Mouse (Mus musculus): Measurements from ENCODE around the gene Rtcb.

The Rtcb gene

DNA sequence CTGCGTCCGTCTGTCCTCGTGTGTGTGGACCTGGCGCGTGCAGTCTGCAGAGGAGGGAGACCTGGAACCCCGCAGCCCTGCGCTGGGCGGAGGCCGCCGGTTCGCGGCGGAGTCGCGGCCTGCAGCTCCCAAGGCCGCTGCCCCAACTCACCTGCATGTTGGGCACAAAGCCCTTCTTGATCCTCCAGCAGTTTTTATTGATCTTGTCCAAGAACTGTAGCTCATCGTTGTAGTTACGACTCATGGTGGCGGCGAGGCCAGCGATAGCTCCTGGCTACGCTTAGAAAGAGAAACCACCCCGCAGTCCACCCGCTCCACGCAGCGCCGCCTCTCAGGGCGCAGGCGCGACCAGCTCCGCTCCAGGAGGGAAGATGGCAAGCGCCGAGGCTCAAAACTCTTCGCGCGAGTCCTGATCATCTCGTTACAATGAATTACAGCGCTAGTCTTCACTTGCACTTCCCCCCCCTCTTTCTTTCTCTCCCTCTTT, at the start of gene Rtcb:
Gene Rtcb, minus strand, starts transcription at position 360 of the 487 bp plus-strand sequence.
- in situ Hi-C loops (cut with MboI; ENCODE audit: low pct_unique_long_range_greater_than_20kb in 1 of 2, low sequenced_read_pairs in 2 of 2, unreplicated experiment in 1 of 2): loop anchor here (25.0 kb wide), 2 partner anchors 330 to 505 kb away; no protein-coding TSS in a partner anchor

DNA sequence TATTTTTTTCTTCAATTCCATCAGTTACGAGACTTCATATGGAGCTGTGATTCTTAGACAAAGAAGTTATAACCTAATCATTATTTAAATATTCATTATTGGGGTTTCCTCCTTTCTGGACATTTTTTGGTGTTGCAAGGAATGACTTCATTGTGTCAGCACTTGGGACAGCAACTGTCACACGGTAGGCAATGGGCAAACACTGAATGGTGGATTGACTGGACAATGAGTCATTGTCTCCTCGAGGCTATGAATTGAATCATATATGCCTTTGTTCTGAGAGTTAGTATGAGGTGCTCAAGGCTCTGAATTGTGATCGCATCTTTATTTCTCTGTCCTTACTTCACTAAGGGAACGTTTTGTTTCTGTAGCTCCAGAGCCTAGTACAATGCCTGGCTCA, 48.8 kb upstream of the Rtcb start:
- in situ Hi-C loops (cut with MboI; ENCODE audit: low pct_unique_long_range_greater_than_20kb in 1 of 2, low sequenced_read_pairs in 2 of 2, unreplicated experiment in 1 of 2): no loop called here

DNA sequence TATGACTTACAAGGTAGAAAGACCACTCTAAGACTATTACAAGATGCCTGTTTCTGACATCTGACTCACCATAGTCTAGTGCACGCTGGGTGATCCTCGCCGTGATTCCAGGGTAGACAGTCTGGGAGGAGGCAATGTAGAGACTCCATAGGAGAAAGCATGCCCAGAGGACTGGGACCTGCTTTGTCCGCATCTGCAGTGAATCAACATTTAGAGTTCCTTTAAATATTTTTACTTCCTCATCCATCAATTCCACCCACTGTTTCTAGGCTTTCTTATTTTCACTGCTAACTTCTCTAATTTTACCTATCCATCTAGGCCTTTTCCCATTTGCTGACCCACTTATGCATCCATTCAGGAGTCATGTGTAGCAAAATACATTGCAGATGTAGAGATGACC, 42.8 kb upstream of the Rtcb start:
- in situ Hi-C loops (cut with MboI; ENCODE audit: low pct_unique_long_range_greater_than_20kb in 1 of 2, low sequenced_read_pairs in 2 of 2, unreplicated experiment in 1 of 2): no loop called here

DNA sequence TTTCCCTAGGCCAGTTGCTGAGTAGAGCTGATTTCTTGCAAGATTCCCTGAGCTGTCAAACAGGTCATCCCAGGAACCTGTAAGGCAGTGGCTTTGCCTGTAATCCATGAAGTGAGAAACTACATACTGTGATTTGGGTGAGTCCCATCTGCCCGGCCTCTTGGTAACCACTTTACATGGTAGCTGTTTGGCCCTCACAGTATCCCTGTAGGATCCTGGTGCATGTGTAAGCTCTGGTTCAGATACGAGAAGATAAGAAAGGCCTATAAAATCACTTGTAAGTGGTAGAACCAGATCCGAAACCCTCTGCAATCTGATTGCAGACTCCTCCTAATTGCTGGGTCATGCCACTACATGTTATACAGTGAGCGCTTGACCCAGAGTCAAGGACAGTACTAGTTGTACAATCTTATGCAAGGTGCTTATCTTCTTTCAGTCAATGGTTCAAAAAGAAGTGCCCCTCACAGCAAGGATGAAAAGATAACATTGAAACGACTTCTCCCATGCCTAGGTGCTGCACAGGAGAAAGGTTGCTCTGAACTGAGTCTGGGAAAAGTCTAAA, 37.0 kb upstream of the Rtcb start:
- in situ Hi-C loops (cut with MboI; ENCODE audit: low pct_unique_long_range_greater_than_20kb in 1 of 2, low sequenced_read_pairs in 2 of 2, unreplicated experiment in 1 of 2): no loop called here

DNA sequence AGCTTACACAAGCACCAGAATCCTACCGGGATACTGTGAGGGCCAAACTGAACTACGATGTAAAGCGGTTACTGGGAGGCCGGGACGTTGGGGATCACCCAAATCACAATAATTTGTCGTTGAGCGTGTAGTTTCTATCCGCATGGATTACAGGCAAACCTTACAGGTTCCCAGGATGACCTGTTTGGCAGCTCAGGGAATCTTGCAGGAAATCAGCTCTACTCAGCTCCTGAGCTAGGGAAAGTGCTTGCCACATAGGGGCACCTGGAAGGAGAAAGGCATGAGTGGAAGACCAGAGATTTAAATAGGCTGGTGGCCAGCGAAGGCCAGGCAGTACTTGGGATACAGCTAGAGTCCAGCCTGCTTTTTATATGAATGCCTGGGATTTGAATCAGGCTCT, 36.2 kb upstream of the Rtcb start:
- in situ Hi-C loops (cut with MboI; ENCODE audit: low pct_unique_long_range_greater_than_20kb in 1 of 2, low sequenced_read_pairs in 2 of 2, unreplicated experiment in 1 of 2): no loop called here

DNA sequence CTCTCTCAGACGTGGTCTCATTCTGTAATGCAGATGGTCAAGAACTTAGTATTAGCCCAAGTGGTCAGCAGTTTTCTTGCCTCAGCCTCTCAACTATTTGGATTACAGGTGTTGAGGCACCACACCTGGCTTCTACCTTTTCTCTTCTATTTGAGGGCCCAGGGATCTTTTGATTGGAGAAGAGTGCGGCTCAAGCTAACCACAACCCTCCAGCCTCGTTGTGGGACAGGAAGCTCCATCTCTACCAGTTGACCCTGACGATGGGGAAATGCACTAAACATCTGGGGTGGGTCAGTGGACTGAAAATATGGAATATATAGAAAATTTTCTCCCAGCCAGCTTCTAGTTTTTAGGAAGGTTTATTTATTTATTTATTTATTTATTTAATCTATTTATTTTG, 34.8 kb upstream of the Rtcb start:
- in situ Hi-C loops (cut with MboI; ENCODE audit: low pct_unique_long_range_greater_than_20kb in 1 of 2, low sequenced_read_pairs in 2 of 2, unreplicated experiment in 1 of 2): no loop called here

DNA sequence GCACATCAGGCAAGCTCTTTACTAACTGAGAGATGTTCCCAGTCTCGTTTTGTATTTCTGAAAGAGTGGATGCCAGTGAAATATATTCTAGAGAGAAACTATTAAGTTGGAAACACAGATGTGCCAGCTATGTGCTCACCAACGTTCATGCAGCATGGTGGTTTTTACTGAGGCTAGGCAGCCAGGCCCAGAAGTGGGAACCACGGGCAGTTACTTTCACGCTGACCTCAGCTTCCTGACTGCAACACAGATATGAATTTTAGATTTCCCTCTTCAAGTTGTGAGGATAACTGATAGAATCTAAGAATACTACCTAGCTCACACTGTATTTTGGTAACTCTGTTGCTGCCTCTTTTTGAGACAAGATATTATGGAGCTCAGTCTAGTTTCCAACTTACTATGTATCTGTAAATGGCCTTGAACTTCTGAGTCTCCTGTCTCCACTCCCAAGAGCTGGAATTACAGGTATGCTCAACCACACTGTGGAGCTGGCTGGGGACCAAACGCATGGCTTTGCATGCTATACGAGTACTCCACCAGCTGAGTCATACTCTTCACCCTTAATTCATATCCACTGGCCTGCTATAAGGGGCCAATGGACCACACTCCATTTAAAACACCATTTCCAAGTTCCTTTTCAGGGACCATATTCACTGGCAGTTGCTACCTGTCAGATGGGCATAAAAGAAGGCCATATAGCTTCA, 31.9 kb upstream of the Rtcb start:
- in situ Hi-C loops (cut with MboI; ENCODE audit: low pct_unique_long_range_greater_than_20kb in 1 of 2, low sequenced_read_pairs in 2 of 2, unreplicated experiment in 1 of 2): no loop called here

DNA sequence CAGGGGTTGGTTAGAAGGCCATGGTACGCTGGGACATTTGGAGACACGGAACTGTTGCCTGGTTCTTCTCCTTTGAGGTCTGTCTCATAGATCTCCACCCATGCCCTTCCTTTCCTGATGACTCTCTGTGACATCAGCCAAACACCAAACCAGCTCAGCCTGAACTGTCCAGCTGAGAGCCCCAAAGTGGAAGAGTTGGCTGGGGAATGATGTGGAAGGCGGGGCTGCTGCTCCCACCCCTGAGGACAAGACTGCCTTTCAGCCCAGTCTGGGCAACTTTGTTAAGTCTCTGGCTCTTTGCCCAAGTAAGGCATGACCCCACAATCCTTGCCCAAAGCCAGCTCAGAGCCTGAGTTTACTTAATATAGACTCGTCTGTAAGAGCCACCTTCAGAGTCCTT, 15.3 kb upstream of the Rtcb start:
- in situ Hi-C loops (cut with MboI; ENCODE audit: low pct_unique_long_range_greater_than_20kb in 1 of 2, low sequenced_read_pairs in 2 of 2, unreplicated experiment in 1 of 2): loop anchor here (25.0 kb wide), 2 partner anchors 314 to 489 kb away; no protein-coding TSS in a partner anchor

DNA sequence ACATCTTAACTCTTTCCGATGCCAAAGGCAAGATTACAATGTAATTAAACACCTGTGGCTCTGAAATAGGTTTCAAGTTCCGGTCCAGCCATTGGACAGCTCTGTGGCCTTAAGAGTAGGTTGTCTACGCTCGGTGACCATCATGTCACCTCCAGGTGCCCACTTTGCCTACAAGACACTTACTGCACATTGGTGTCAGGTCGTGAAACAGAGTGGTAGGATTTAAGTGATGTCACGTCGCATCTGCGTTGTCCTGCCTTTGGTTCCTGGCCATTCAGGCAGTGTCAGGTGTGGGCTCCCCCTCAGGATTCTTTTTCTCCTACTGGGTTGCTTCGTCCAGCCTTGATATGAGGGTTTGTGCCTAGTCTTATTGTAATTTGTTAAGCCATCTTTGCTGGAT, 14.2 kb upstream of the Rtcb start:
- in situ Hi-C loops (cut with MboI; ENCODE audit: low pct_unique_long_range_greater_than_20kb in 1 of 2, low sequenced_read_pairs in 2 of 2, unreplicated experiment in 1 of 2): loop anchor here (25.0 kb wide), 2 partner anchors 315 to 490 kb away; no protein-coding TSS in a partner anchor

DNA sequence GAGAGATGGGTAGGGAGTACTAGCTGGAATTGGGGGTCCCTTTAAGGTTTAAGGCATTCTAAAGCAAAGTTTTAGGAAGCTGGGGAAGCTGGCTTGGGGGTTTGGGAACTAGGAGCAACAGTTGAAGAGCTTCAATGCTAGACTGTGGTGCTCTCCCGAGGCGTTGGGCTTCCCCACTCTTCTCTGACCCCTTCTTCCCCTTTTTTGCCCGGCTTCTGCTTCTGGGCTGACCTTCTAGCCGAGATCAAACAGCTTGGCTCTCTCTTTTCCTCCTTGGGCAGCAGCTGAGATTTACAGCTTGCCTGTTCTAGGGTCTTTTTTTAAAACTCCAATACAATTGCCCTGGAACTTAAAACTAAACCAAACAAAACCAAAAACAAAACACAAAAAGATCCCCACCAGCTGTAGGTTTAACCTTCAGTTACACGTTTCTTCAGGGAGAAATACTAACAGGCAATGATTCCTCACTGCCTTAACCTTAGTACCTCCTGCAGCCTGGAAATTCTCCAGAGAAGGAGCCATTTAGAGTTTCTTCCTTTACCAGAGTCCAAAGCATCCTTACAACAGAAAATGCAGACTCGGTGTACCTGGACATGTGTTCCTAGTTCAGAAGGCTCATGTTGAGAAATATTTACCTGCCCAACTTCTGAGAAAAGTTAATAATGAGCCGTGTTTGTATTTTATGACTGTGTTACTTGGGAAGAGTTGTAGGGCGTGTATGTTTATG, 12.4 kb upstream of the Rtcb start:
- in situ Hi-C loops (cut with MboI; ENCODE audit: low pct_unique_long_range_greater_than_20kb in 1 of 2, low sequenced_read_pairs in 2 of 2, unreplicated experiment in 1 of 2): loop anchor here (10.0 to 25.0 kb wide), 3 partner anchors 317 to 492 kb away; no protein-coding TSS in a partner anchor

DNA sequence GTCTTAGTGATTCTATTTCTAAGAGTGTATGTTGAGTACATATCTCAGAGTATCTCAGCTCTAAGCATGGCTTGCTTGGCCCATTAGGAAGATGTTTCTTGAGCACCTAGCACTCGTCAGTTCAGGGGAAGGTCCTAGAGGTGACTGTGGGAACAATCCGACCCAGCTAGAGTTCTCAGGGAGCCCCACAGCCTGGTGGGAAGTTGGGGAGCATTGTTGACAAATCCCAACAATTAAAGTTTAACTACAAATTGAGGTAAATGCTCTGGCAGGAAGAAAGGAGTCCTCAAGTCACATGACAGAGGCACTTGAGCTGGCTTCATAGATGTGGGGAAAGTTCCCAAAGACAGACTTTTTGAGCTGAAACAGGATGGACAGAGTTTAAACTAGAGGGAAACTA, 11.1 kb upstream of the Rtcb start:
- in situ Hi-C loops (cut with MboI; ENCODE audit: low pct_unique_long_range_greater_than_20kb in 1 of 2, low sequenced_read_pairs in 2 of 2, unreplicated experiment in 1 of 2): loop anchor here (10.0 to 25.0 kb wide), 3 partner anchors 319 to 494 kb away; no protein-coding TSS in a partner anchor

DNA sequence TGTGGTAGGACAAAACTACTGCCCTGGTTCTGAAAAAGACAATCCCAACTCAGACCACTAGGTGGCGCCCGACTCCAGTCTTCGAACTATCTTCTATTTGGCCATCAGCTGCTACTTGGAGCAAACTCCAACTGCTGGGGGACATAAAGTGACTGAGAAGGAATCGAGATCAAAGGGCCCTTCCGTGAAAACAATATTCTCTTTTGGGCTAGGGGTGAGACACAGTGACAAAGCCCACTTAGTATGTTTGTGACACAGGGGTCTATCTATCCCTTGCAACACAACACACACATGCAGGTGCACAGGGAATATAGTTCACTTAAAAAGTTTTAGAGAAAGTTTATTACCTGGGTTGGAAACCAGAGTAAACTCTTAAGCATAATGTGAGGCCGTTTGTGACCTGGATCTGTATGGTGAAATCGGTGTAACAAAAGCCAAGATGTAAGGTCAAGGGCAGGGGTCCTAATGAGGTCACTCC, 10.6 kb upstream of the Rtcb start:
- in situ Hi-C loops (cut with MboI; ENCODE audit: low pct_unique_long_range_greater_than_20kb in 1 of 2, low sequenced_read_pairs in 2 of 2, unreplicated experiment in 1 of 2): loop anchor here (10.0 to 25.0 kb wide), 3 partner anchors 319 to 494 kb away; no protein-coding TSS in a partner anchor

DNA sequence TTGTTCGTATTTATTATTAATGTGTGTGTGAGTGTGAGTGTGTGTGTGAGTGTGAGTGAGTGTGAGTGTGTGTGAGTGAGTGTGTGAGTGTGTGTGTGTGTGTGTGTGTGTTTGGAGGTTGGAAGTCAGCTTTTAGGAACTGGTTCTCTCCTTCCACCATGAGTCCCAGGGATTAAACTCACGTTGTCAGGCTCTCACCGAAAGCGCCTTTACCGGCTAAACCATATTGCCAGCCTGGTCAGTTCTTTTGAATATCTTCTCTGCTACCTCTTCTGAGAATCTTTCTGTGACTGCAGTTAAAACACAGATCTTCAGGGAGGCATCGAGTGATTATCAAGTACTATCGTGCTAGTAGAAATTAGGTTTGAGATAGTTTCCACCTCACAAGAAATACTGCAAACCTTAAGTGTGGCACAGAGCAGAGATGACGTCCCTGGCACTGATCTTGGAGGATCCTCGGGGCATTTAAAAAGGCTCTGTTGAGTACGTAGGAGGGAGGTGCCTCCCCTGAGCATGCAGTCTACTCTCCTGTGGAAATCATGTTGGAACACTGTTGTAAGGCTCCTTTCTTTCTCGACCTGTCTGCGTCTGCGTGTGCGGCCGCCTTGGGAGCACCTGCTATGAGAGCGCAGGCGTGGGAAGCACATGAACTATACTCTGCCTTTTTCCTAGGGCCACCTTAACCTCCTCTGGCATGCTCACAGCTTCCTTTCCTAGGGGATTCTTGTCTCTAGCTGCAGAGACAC, 10.0 kb upstream of the Rtcb start:
- in situ Hi-C loops (cut with MboI; ENCODE audit: low pct_unique_long_range_greater_than_20kb in 1 of 2, low sequenced_read_pairs in 2 of 2, unreplicated experiment in 1 of 2): loop anchor here (10.0 to 25.0 kb wide), 3 partner anchors 320 to 495 kb away; no protein-coding TSS in a partner anchor

DNA sequence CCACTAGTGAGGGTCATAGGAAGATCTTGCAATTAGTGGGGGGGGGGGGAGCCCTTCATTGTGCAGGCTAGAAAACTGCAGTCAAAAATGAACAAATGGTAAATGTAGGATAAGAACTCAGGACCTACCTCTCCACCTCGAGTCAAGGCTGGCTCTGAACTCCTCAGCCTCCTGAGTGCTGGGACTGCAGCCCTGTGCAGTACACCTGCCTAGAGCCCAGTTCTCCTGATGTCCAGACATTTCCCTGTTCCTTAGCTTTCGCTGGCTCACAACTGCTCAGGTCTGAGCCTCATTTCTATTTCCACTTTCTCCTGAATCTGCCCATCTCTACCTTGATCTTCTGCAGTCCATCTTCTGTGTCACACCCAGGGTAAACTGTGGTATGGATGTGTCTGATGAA, 8.9 kb upstream of the Rtcb start:
- in situ Hi-C loops (cut with MboI; ENCODE audit: low pct_unique_long_range_greater_than_20kb in 1 of 2, low sequenced_read_pairs in 2 of 2, unreplicated experiment in 1 of 2): loop anchor here (10.0 to 25.0 kb wide), 3 partner anchors 321 to 496 kb away; no protein-coding TSS in a partner anchor

DNA sequence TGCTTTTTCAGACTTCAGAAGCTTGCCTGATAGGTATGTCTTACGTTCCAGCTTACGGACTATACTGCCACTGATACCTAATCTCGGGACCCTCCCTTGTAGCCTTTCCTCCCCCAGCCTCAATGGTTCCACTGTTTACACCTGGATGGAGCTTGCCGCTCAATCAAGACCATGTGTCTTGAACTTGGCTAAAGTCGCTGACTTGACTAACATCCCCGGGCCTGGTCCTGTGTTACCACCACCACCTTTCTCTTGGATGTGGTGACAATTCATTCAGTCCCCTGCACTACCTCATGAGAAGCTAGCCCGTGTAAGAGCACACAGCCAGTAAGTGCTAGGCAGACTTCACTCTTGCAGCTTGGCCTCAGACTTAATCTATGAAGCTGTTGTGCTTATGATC, 6.7 kb upstream of the Rtcb start:
- in situ Hi-C loops (cut with MboI; ENCODE audit: low pct_unique_long_range_greater_than_20kb in 1 of 2, low sequenced_read_pairs in 2 of 2, unreplicated experiment in 1 of 2): loop anchor here (10.0 to 25.0 kb wide), 3 partner anchors 323 to 498 kb away; no protein-coding TSS in a partner anchor

DNA sequence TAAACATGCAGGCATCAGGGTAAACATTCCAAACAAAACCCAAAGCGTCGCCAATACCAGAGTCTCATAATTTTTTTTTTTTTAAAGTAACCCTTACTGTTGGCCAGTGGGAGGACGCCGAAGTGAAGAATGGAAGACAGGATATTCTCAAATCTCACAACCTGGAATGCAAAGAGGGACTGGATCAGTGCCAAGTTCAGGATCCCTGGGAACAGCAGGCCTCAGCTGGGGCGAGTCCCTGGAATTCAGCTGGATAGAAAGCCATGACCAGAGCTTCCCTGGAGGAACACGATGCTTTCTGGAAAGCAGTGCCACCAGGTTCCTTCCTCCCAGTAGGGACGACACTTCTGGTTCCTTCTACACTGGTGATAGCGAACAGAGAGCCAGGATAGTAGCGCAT, 5.3 kb upstream of the Rtcb start:
- in situ Hi-C loops (cut with MboI; ENCODE audit: low pct_unique_long_range_greater_than_20kb in 1 of 2, low sequenced_read_pairs in 2 of 2, unreplicated experiment in 1 of 2): loop anchor here (10.0 to 25.0 kb wide), 3 partner anchors 324 to 499 kb away; no protein-coding TSS in a partner anchor

DNA sequence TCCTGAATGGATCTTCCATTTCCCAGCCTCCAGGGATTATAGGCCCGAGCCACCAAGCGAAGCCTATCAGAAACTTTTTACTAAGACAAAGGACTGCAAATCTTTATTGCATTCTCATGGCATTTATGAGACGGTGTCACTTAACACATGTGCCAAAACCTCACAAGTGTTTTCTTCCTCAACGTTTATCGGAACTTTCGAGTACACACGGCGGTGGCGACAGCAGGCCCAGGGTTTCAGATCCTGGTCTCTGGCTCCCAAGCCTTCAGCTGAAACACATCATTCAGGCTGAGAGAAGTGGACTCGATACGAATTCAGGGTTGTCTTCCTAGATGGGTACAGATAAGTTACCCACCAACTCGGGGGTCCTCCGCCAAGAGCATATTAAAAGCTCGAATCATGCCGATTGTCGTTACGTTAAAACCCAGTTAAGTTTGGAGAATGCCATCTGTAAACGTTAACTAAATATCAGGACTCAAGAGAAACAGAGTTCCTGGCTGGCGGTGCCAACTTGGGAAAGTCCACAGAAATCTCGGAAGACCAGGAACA, 678 bp downstream of the Rtcb start:
- in situ Hi-C loops (cut with MboI; ENCODE audit: low pct_unique_long_range_greater_than_20kb in 1 of 2, low sequenced_read_pairs in 2 of 2, unreplicated experiment in 1 of 2): loop anchor here (25.0 kb wide), 2 partner anchors 330 to 505 kb away; no protein-coding TSS in a partner anchor

DNA sequence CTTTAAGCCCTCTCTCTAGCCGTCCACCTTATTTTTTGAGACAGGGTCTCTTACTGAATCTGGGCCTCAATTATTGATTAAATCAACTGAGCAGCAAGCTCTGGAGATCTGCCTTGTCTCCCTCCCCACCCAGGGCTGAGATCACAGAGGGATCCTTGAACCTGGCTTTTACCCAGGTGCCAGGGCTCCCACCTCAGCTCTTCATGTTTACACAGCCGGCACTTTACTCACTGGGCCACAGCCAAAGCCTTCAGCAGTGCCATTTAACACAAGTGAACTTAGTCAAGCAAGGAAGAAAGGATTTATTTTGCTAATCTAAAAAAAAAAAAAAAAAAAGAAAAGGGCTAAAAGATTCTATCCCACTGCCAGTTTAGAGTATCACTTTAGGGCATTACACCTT, 3.2 kb downstream of the Rtcb start:
- in situ Hi-C loops (cut with MboI; ENCODE audit: low pct_unique_long_range_greater_than_20kb in 1 of 2, low sequenced_read_pairs in 2 of 2, unreplicated experiment in 1 of 2): loop anchor here (25.0 kb wide), 2 partner anchors 333 to 508 kb away; no protein-coding TSS in a partner anchor
